Mouse (Mus musculus) embryonic fibroblast, embryonic 13.5 days (primary cell): Measurements from ENCODE around the gene Cers1.

Experiments
- CTCF ChIP-seq: IDR thresholded peaks from 2 replicates; pipeline ENCODE4 v1.5.1; 2011; ENCODE audit warnings: mild to moderate bottlenecking, control low read depth, low read length, moderate library complexity, borderline replicate concordance; ENCODE audit not compliant: insufficient read depth
- POLR2A ChIP-seq: IDR thresholded peaks from 2 replicates; pipeline ENCODE4 v1.6.1; 2011; ENCODE audit warnings: low read depth, mild to moderate bottlenecking, control low read depth, low read length, moderate library complexity

DNA sequence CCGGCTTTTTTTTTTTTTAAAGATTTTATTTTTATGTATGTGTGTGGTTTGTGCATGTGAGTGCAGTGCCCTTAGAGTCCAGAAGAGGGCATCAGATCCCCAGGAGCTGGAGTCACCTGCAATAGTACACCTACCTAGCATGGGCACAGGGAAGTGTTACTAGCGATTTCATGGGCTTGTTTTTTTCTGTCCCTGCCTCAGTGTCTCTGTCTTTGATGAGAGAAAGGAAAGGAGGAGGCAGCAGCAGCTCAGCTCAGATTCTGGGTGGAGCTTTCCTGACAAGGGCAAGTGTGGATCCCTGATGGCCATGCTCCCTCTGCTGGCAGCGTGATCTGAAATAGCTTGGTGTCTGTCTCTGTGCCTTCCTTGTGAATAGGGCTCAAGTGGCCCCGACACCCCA lies 45.2 kb downstream of the Cers1 start:
- TF ChIP-seq POLR2A: no peak
- TF ChIP-seq CTCF: peak; percentile 34; the same call in 1 of the 2 replicates
